Mouse (Mus musculus) T-helper 1 cell (primary cell): ENCODE measurements around the gene Senp2.

ENCODE experiments used
- in situ Hi-C: fragments of 300-600 bp; cut with MboI, MseI; formaldehyde crosslinking; loops from one replicate; pipeline ENCODE4 v1.15.1; 2025; ENCODE audit warnings: high pct_unique_total_duplicates

Senp2 gene

GRCm38 (mm10) chr16:22091255-22091783 is 82.0 kb downstream of the Senp2 start:
- in situ Hi-C loops: no loop called here

- in situ Hi-C loops: no loop called here
Measured at GRCm38 (mm10) chr16:22095751-22096150, 86.5 kb downstream of the Senp2 start.

GRCm38 (mm10) chr16:22097659-22098058 is 88.4 kb downstream of the Senp2 start:
- in situ Hi-C loops: no loop called here
